Mouse (Mus musculus) lung, postnatal 25 days (tissue): ENCODE measurements around the gene Mta3.
A peak's percentile ranks its signal among the peaks of the same experiment; 100 is the strongest.

Source experiments
- DNase-seq: peaks from one replicate; pipeline ENCODE4 v3.0.0; 2022; ENCODE audit warnings: low spot score

The Mta3 gene

GRCm38 (mm10) chr17:83706116-83706593 lies at the start of gene Mta3:
Gene Mta3, plus strand, starts transcription at chr17:83706163.
- DNase-seq: peak; percentile 60

- DNase-seq: no peak
Observed at GRCm38 (mm10) chr17:83657375-83657774, 48.6 kb upstream of the Mta3 start.

GRCm38 (mm10) chr17:83658943-83659342 lies 47.0 kb upstream of the Mta3 start:
- DNase-seq: no peak

GRCm38 (mm10) chr17:83664761-83665160 lies 41.2 kb upstream of the Mta3 start:
- DNase-seq: no peak

- DNase-seq: no peak
Observed at GRCm38 (mm10) chr17:83666597-83667287, 39.2 kb upstream of the Mta3 start.

- DNase-seq: no peak
Observed at GRCm38 (mm10) chr17:83667934-83668690, 37.9 kb upstream of the Mta3 start.

GRCm38 (mm10) chr17:83672685-83673084 lies 33.3 kb upstream of the Mta3 start:
- no peak for DNase-seq

GRCm38 (mm10) chr17:83677370-83677769 lies 28.6 kb upstream of the Mta3 start:
- no peak for DNase-seq

- DNase-seq: no peak
Observed at GRCm38 (mm10) chr17:83681977-83682376, 24.0 kb upstream of the Mta3 start.

- DNase-seq: no peak
Observed at GRCm38 (mm10) chr17:83684475-83684874, 21.5 kb upstream of the Mta3 start.

- DNase-seq: no peak
Observed at GRCm38 (mm10) chr17:83690418-83690817, 15.5 kb upstream of the Mta3 start.

GRCm38 (mm10) chr17:83691379-83691778 lies 14.6 kb upstream of the Mta3 start:
- no peak for DNase-seq

- DNase-seq: no peak
Observed at GRCm38 (mm10) chr17:83693941-83694340, 12.0 kb upstream of the Mta3 start.

GRCm38 (mm10) chr17:83695785-83696184 lies 10.2 kb upstream of the Mta3 start:
- peak; percentile 39 for DNase-seq

- peak; percentile 48 for DNase-seq
Observed at GRCm38 (mm10) chr17:83699062-83699724, 6.8 kb upstream of the Mta3 start.

- no peak for DNase-seq
Observed at GRCm38 (mm10) chr17:83700125-83700524, 5.8 kb upstream of the Mta3 start.

GRCm38 (mm10) chr17:83704469-83704868 lies 1.5 kb upstream of the Mta3 start:
- DNase-seq: peak; percentile 76

GRCm38 (mm10) chr17:83705352-83706115 lies 429 bp upstream of the Mta3 start:
- DNase-seq: peak; percentile 60

- DNase-seq: peak; percentile 42
Observed at GRCm38 (mm10) chr17:83706594-83707126, 697 bp downstream of the Mta3 start.

- no peak for DNase-seq
Observed at GRCm38 (mm10) chr17:83707372-83707771, 1.4 kb downstream of the Mta3 start.

- no peak for DNase-seq
Observed at GRCm38 (mm10) chr17:83707846-83708245, 1.9 kb downstream of the Mta3 start.

GRCm38 (mm10) chr17:83708256-83708655 lies 2.3 kb downstream of the Mta3 start:
- no peak for DNase-seq
